Mouse (Mus musculus) kidney, adult 2 months (tissue): ENCODE results near the gene Morn1. TPM values are rescaled to one million over a fixed set of nuclear protein-coding genes. Genes with fewer than 3 reads are reported as not detected.

Source experiments
- DNase-seq: peaks from one replicate; pipeline ENCODE4 v3.0.0; 2021
- H3K27ac ChIP-seq: fragments of 200-500 bp; 2 replicates; pipeline ENCODE4 v1.5.1; 2012; ENCODE audit warnings: low read depth, low read length, control low read depth, inconsistent platforms; ENCODE audit not compliant: insufficient read depth
- H3K27me3 ChIP-seq: fragments of 200-500 bp; replicated peaks from 2 replicates; pipeline ENCODE4 v1.6.1; 2012; ENCODE audit warnings: mild to moderate bottlenecking, moderate library complexity, low read length, inconsistent platforms; ENCODE audit not compliant: control insufficient read depth, insufficient read depth
- H3K36me3 ChIP-seq: fragments of 200-500 bp; 2 replicates; pipeline ENCODE4 v1.6.1; 2012; ENCODE audit warnings: mild to moderate bottlenecking, moderate library complexity, low read length, inconsistent platforms; ENCODE audit not compliant: control insufficient read depth, insufficient read depth
- H3K4me1 ChIP-seq: fragments of 200-500 bp; 2 replicates; pipeline ENCODE4 v1.6.1; 2011; ENCODE audit warnings: low read length; ENCODE audit not compliant: control insufficient read depth, insufficient read depth
- H3K4me3 ChIP-seq: fragments of 200-500 bp; 2 replicates; pipeline ENCODE4 v1.5.1; 2011; ENCODE audit warnings: mild to moderate bottlenecking, low read depth, low read length, control low read depth; ENCODE audit not compliant: insufficient read depth
- CTCF ChIP-seq: fragments of 200-500 bp; conservative IDR thresholded peaks from 2 replicates; pipeline ENCODE4 v1.5.1; 2011; ENCODE audit warnings: low read depth, mild to moderate bottlenecking, control low read depth, low read length, moderate library complexity, mixed read lengths; ENCODE audit not compliant: insufficient read depth, insufficient read length
- POLR2A ChIP-seq: fragments of 200-500 bp; IDR thresholded peaks from one replicate; pipeline ENCODE4 v1.6.1; 2011; ENCODE audit warnings: low read depth, low read length, control low read depth
- WGBS: fragments of 180-500 bp; shearing (Covaris S2); methylation state at CpG from one replicate; pipeline ENCODE4 v1.1.7; 2018; 5-methylcytosine and 5-hydroxymethylcytosine counted together
- polyA plus RNA-seq: library from polyadenylated mRNA; depleted of rRNA; stranded (reverse); fragments of >200 nt; gene quantifications from 2 replicates; pipeline ENCODE4 v1.2.3, GENCODE M21; 2012

Gene Morn1
- polyA plus RNA-seq, 1 experiment, result 10.4 TPM

GRCm38 (mm10) chr4:155107886-155108285 is 21.5 kb downstream of the Morn1 start:
- no peaks in the 10 kb centered on the region for H3K4me1 ChIP-seq
- no peak overlapping the region for H3K4me3 ChIP-seq
- H3K27ac ChIP-seq, result no peak overlapping the region
- WGBS, result 96% methylated on average over 4 of the region's 4 CpGs
- H3K27me3 ChIP-seq, result no peaks in the 10 kb centered on the region
- no peaks in the 10 kb centered on the region for H3K36me3 ChIP-seq
- TF ChIP-seq POLR2A (no peak), CTCF (no peak)
- DNase-seq, result no peak

GRCm38 (mm10) chr4:155109471-155109870 is 23.1 kb downstream of the Morn1 start:
- TF ChIP-seq POLR2A, result no peak
- TF ChIP-seq CTCF, result no peak
- H3K27me3 ChIP-seq, result no peaks in the 10 kb centered on the region
- no peaks in the 10 kb centered on the region for H3K36me3 ChIP-seq
- H3K27ac ChIP-seq, result no peak overlapping the region
- DNase-seq, result no peak
- no peaks in the 10 kb centered on the region; the same call in 1 of the 2 replicates for H3K4me1 ChIP-seq
- no peak overlapping the region for H3K4me3 ChIP-seq
- WGBS, result 42% methylated on average over 5 of the region's 5 CpGs

GRCm38 (mm10) chr4:155113766-155114410 is 27.5 kb downstream of the Morn1 start:
- Histone ChIP-seq H3K4me3 (no peak overlapping the region), H3K4me1 (no peaks in the 10 kb centered on the region; the same call in 1 of the 2 replicates), H3K27me3 (no peaks in the 10 kb centered on the region), H3K36me3 (no peaks in the 10 kb centered on the region), H3K27ac (no peak overlapping the region)
- peak; percentile 36 for DNase-seq
- TF ChIP-seq CTCF (no peak), POLR2A (no peak)
- 59% methylated on average over 8 of the region's 8 CpGs for WGBS

- TF ChIP-seq CTCF, result no peak
- no peak for TF ChIP-seq POLR2A
- no peak for DNase-seq
- no peak overlapping the region for H3K27ac ChIP-seq
- 83% methylated on average over 4 of the region's 4 CpGs for WGBS
- no peak overlapping the region for H3K4me3 ChIP-seq
- no peaks in the 10 kb centered on the region for H3K36me3 ChIP-seq
- no peaks in the 10 kb centered on the region; the same call in 1 of the 2 replicates for H3K4me1 ChIP-seq
- H3K27me3 ChIP-seq, result no peaks in the 10 kb centered on the region
Measured at GRCm38 (mm10) chr4:155116607-155117006, 30.2 kb downstream of the Morn1 start.

- Histone ChIP-seq H3K4me3 (no peak overlapping the region), H3K36me3 (no peaks in the 10 kb centered on the region), H3K27me3 (no peaks in the 10 kb centered on the region), H3K27ac (no peak overlapping the region), H3K4me1 (no peaks in the 10 kb centered on the region; the same call in 1 of the 2 replicates)
- DNase-seq, result no peak
- no peak for TF ChIP-seq POLR2A
- no peak for TF ChIP-seq CTCF
- 85% methylated on average over 6 of the region's 6 CpGs for WGBS
Measured at GRCm38 (mm10) chr4:155117396-155117978, 31.1 kb downstream of the Morn1 start.

- 92% methylated on average over 10 of the region's 10 CpGs for WGBS
- no peaks in the 10 kb centered on the region; the same call in 1 of the 2 replicates for H3K4me1 ChIP-seq
- TF ChIP-seq CTCF, result no peak
- no peak for TF ChIP-seq POLR2A
Measured at GRCm38 (mm10) chr4:155118278-155118677, 31.9 kb downstream of the Morn1 start.

GRCm38 (mm10) chr4:155120038-155120437 is 33.7 kb downstream of the Morn1 start:
- Histone ChIP-seq H3K4me3 (no peak overlapping the region), H3K27ac (no peak overlapping the region), H3K27me3 (no peaks in the 10 kb centered on the region), H3K36me3 (no peaks in the 10 kb centered on the region), H3K4me1 (no peaks in the 10 kb centered on the region)
- WGBS, result 91% methylated on average over 7 of the region's 7 CpGs
- no peak for DNase-seq
- TF ChIP-seq CTCF (0 out of 2 replicates have a peak, but pooled peaks have one; percentile 19), POLR2A (no peak)

More at GRCm38 (mm10) chr4:155118278-155118677, 31.9 kb downstream of the Morn1 start:
- DNase-seq, result no peak
- Histone ChIP-seq H3K4me3 (no peak overlapping the region), H3K27me3 (no peaks in the 10 kb centered on the region), H3K36me3 (no peaks in the 10 kb centered on the region), H3K27ac (no peak overlapping the region)
